26 mouse cellular contexts compared by ENCODE assay signal in the genomic region with DNA sequence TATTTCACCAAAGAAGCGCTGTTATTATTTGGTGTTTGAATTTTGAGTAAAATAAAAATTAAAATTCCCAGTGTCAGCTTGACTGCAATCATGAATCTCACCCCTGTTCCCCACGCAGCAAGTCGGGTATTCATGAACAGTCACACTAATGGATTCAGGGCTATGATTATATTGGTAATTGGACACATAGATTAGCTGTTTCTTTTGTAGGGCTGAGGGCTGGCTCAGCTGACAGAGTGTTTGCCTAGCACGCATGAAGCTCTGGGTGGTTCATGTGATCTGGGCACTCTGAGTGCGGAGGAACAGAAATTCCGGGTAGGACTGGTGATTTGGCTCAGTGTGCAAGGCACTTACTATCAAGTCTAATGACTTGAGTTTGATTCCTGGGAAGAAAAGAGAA. TPM values are rescaled to one million over a fixed set of nuclear protein-coding genes. Genes with fewer than 3 reads are reported as not detected.
A peak's percentile ranks its signal among the peaks of the same experiment; 100 is the strongest.
DNase-seq lines count a peak whose midpoint lies in the region; ATAC-seq and TF ChIP-seq lines count a peak whose summit lies in the region.
"Had no signal": no experiment of that assay in that cellular context is flagged by ENCODE, and none has a peak within 500 bp of the region (broad histone marks: within the 10 kb centered on the region; RNA-seq: fewer than 3 reads in every experiment).

No protein-coding gene starts in this region.

- H3K27me3 ChIP-seq in forebrain, embryonic 13.5 days, result 0 out of 2 replicates have a peak, but pooled peaks cover 8% of the 10 kb centered on the region
- H3K27me3 ChIP-seq in forebrain, embryonic 11.5 days (ENCODE audit: control insufficient read depth, insufficient read depth, low read length), result no peaks in the 10 kb centered on the region; the same call in 1 of the 2 replicates
- no peaks in the 10 kb centered on the region; the same call in 1 of the 2 replicates for H3K27me3 ChIP-seq in midbrain, embryonic 13.5 days
- no peaks in the 10 kb centered on the region for H3K27me3 ChIP-seq in midbrain, embryonic 16.5 days (ENCODE audit: control insufficient read depth, insufficient read depth, low read depth, low read length)
- no peaks in the 10 kb centered on the region for H3K27me3 ChIP-seq in heart, embryonic 11.5 days (ENCODE audit: control insufficient read depth, insufficient read depth, low read length)
- H3K27me3 ChIP-seq: CH12.LX; embryonic facial prominence, embryonic 12.5 days; embryonic facial prominence, embryonic 15.5 days; hindbrain, embryonic 15.5 days had no signal

- H3K4me2 ChIP-seq in forebrain, embryonic 13.5 days, result no peak overlapping the region
- H3K4me2 ChIP-seq in forebrain, embryonic 11.5 days (ENCODE audit: low read depth, low read length, severe bottlenecking), result no peak overlapping the region
- H3K4me2 ChIP-seq in midbrain, embryonic 13.5 days (replicated peaks), result no peak overlapping the region
- no peak overlapping the region for H3K4me2 ChIP-seq in midbrain, embryonic 16.5 days (ENCODE audit: low read length)
- no peak overlapping the region for H3K4me2 ChIP-seq in heart, embryonic 11.5 days
- H3K4me2 ChIP-seq: embryonic facial prominence, embryonic 12.5 days; embryonic facial prominence, embryonic 15.5 days; hindbrain, embryonic 12.5 days; hindbrain, embryonic 15.5 days had no signal

- no peaks in the 10 kb centered on the region for H3K36me3 ChIP-seq in forebrain, embryonic 13.5 days (ENCODE audit: poor library complexity, severe bottlenecking)
- H3K36me3 ChIP-seq in forebrain, embryonic 11.5 days (ENCODE audit: control insufficient read depth, insufficient read depth, low read length), result no peaks in the 10 kb centered on the region
- H3K36me3 ChIP-seq in midbrain, embryonic 13.5 days, result no peaks in the 10 kb centered on the region
- no peaks in the 10 kb centered on the region for H3K36me3 ChIP-seq in midbrain, embryonic 16.5 days (ENCODE audit: control insufficient read depth, insufficient read depth, low read length)
- H3K36me3 ChIP-seq in heart, embryonic 11.5 days (ENCODE audit: control insufficient read depth, insufficient read depth, low read length), result no peaks in the 10 kb centered on the region
- H3K36me3 ChIP-seq: embryonic facial prominence, embryonic 12.5 days; embryonic facial prominence, embryonic 15.5 days; G1E; heart, embryonic 10.5 days; hindbrain, embryonic 12.5 days; hindbrain, embryonic 15.5 days had no signal

- TF ChIP-seq POLR2A in brain, embryonic 14.5 days (IDR thresholded peaks at IDR 0.05; ENCODE audit: borderline replicate concordance, extremely low read depth, insufficient read depth, insufficient read length, poor library complexity, severe bottlenecking), result no peak

- H3K9ac ChIP-seq in forebrain, embryonic 13.5 days, result no peak overlapping the region
- no peak overlapping the region for H3K9ac ChIP-seq in forebrain, embryonic 11.5 days (ENCODE audit: low read length)
- no peak overlapping the region for H3K9ac ChIP-seq in midbrain, embryonic 13.5 days (replicated peaks)
- H3K9ac ChIP-seq in midbrain, embryonic 16.5 days (ENCODE audit: low read depth, low read length), result no peak overlapping the region
- no peak overlapping the region for H3K9ac ChIP-seq in heart, embryonic 11.5 days (ENCODE audit: low read depth, low read length)
- H3K9ac ChIP-seq: embryonic facial prominence, embryonic 12.5 days; embryonic facial prominence, embryonic 15.5 days; hindbrain, embryonic 12.5 days; hindbrain, embryonic 15.5 days had no signal

- H3K4me1 ChIP-seq in forebrain, embryonic 13.5 days, result peaks cover 14% of the 10 kb centered on the region
- peaks cover 6% of the 10 kb centered on the region for H3K4me1 ChIP-seq in forebrain, embryonic 11.5 days (replicated peaks; ENCODE audit: control insufficient read depth, insufficient read depth, low read length)
- H3K4me1 ChIP-seq in midbrain, embryonic 13.5 days (replicated peaks), result peaks cover 5% of the 10 kb centered on the region
- no peaks in the 10 kb centered on the region for H3K4me1 ChIP-seq in midbrain, embryonic 16.5 days (ENCODE audit: control insufficient read depth, insufficient read depth, low read length)
- H3K4me1 ChIP-seq in heart, embryonic 11.5 days (ENCODE audit: control insufficient read depth, insufficient read depth, low read length), result no peaks in the 10 kb centered on the region; the same call in 1 of the 2 replicates
- H3K4me1 ChIP-seq: embryonic facial prominence, embryonic 12.5 days; embryonic facial prominence, embryonic 15.5 days had no signal

- no peak overlapping the region for H3K4me3 ChIP-seq in forebrain, embryonic 13.5 days
- H3K4me3 ChIP-seq in forebrain, embryonic 11.5 days (ENCODE audit: low read depth, low read length), result no peak overlapping the region
- no peak overlapping the region for H3K4me3 ChIP-seq in midbrain, embryonic 13.5 days (replicated peaks)
- H3K4me3 ChIP-seq in midbrain, embryonic 16.5 days (ENCODE audit: low read depth, low read length), result no peak overlapping the region
- H3K4me3 ChIP-seq in heart, embryonic 11.5 days (ENCODE audit: low read depth, low read length), result no peak overlapping the region
- H3K4me3 ChIP-seq: embryonic facial prominence, embryonic 12.5 days; embryonic facial prominence, embryonic 15.5 days; heart, adult 2 months; heart, embryonic 10.5 days; hindbrain, embryonic 12.5 days; hindbrain, embryonic 15.5 days had no signal

- 66% methylated on average over 6 of the region's 6 CpGs for WGBS in forebrain, embryonic 13.5 days
- WGBS in forebrain, embryonic 11.5 days, result 81% methylated on average over 6 of the region's 6 CpGs
- WGBS in midbrain, embryonic 13.5 days, result 73% methylated on average over 6 of the region's 6 CpGs
- 61% methylated on average over 6 of the region's 6 CpGs for WGBS in midbrain, embryonic 16.5 days
- WGBS in heart, embryonic 11.5 days (ENCODE audit: insufficient replicate concordance), result 87% methylated on average over 6 of the region's 6 CpGs

- ATAC-seq in forebrain, embryonic 13.5 days, result 0 out of 2 replicates have a peak, but pooled peaks have one; percentile 36
- no peak for ATAC-seq in forebrain, embryonic 11.5 days (replicated peaks; ENCODE audit: low FRiP score)
- no peak; the same call in 1 of the 2 replicates for ATAC-seq in midbrain, embryonic 13.5 days
- ATAC-seq in midbrain, embryonic 16.5 days, result no peak
- ATAC-seq in heart, embryonic 11.5 days (replicated peaks; ENCODE audit: insufficient number of reproducible peaks, low FRiP score, low TSS enrichment), result no peak
- ATAC-seq: intestine, postnatal 0 days had no signal

- H3K27ac ChIP-seq in forebrain, embryonic 13.5 days, result no peak overlapping the region
- H3K27ac ChIP-seq in forebrain, embryonic 11.5 days (ENCODE audit: low read depth, low read length), result no peak overlapping the region
- 0 out of 2 replicates have a peak overlapping the region, but pooled peaks have one; percentile 20 for H3K27ac ChIP-seq in midbrain, embryonic 13.5 days
- no peak overlapping the region for H3K27ac ChIP-seq in midbrain, embryonic 16.5 days (ENCODE audit: low read length)
- H3K27ac ChIP-seq in heart, embryonic 11.5 days (ENCODE audit: low read depth, low read length), result no peak overlapping the region
- H3K27ac ChIP-seq: embryonic facial prominence, embryonic 12.5 days; embryonic facial prominence, embryonic 15.5 days; heart, adult 2 months; heart, embryonic 10.5 days; hindbrain, embryonic 12.5 days; hindbrain, embryonic 15.5 days had no signal

- H3K9me3 ChIP-seq in forebrain, embryonic 13.5 days (replicated peaks), result no peaks in the 10 kb centered on the region
- no peaks in the 10 kb centered on the region for H3K9me3 ChIP-seq in forebrain, embryonic 11.5 days (ENCODE audit: control insufficient read depth, low read length)
- H3K9me3 ChIP-seq in midbrain, embryonic 13.5 days, result no peaks in the 10 kb centered on the region
- H3K9me3 ChIP-seq in midbrain, embryonic 16.5 days (replicated peaks; ENCODE audit: control insufficient read depth, low read length, poor library complexity, severe bottlenecking), result no peaks in the 10 kb centered on the region
- no peaks in the 10 kb centered on the region for H3K9me3 ChIP-seq in heart, embryonic 11.5 days (replicated peaks; ENCODE audit: control insufficient read depth, low read length)
- H3K9me3 ChIP-seq: embryonic facial prominence, embryonic 12.5 days; embryonic facial prominence, embryonic 15.5 days; G1E; heart, embryonic 10.5 days; hindbrain, embryonic 12.5 days; hindbrain, embryonic 15.5 days had no signal

- no peak for DNase-seq in forebrain, embryonic 11.5 days (ENCODE audit: low spot score)
- DNase-seq in brain, embryonic 14.5 days (ENCODE audit: low read depth), result peak; percentile 64
- no peak for DNase-seq in layer of hippocampus, adult 9-11 months
- DNase-seq: adrenal gland, adult 2 months; adrenal gland, postnatal 25 days; B cell, adult 2 months; cerebellum, adult 11 months; cerebellum, adult 2 months; cerebellum, adult 9-11 months; cerebellum, postnatal 25 days; gastrocnemius, postnatal 10 days; gastrocnemius, postnatal 36 days; heart, adult 2 months had no signal

- no peak for TF ChIP-seq CTCF in brain, embryonic 14.5 days (IDR thresholded peaks at IDR 0.05; ENCODE audit: borderline replicate concordance, extremely low read depth, insufficient read depth, insufficient read length)

RNA-seq across cellular contexts. Expression of a gene that starts 33.8 kb away (rescaled TPM):
- 4.8 and 5.6 TPM in 2 replicates for polyA plus RNA-seq in forebrain, embryonic 13.5 days (2015; fragmentation: Nextera tagmentation; extraction: Ambion mirVana)
- 1.6 and 2.1 TPM in 2 replicates for polyA plus RNA-seq in forebrain, embryonic 11.5 days (2014; fragmentation: Nextera tagmentation; extraction: Ambion mirVana)
- 13.7 and 14.1 TPM in 2 replicates for polyA plus RNA-seq in midbrain, embryonic 13.5 days (2015; fragmentation: Nextera tagmentation; extraction: Ambion mirVana)
- polyA plus RNA-seq in midbrain, embryonic 16.5 days (2015; fragmentation: Nextera tagmentation; extraction: Ambion mirVana), result 22.5 and 23.1 TPM in 2 replicates
- polyA plus RNA-seq in brain, embryonic 14.5 days (2012; rRNA removed), result 24.5 and 33.1 TPM in 2 replicates
- polyA plus RNA-seq in heart, embryonic 11.5 days (2014; fragmentation: Nextera tagmentation; extraction: Ambion mirVana), result not detected in 2 replicates
- polyA plus RNA-seq: G1E; heart, embryonic 10.5 days; heart, postnatal 0 days had no signal
